Mouse (Mus musculus): ENCODE results near the gene Dnajb4.

GRCm38 (mm10) chr3:152186106-152186505 lies 24.0 kb downstream of the Dnajb4 start:
- TF ChIP-seq CTCF (IDR thresholded peaks at IDR 0.05; ENCODE audit: low read depth, low read length) = no peak
- TF ChIP-seq POLR2A (IDR thresholded peaks at IDR 0.05; ENCODE audit: borderline replicate concordance, low read depth, low read length) = no peak
